ENCODE assay signal across 14 mouse cellular contexts in genomic region chr7:16489948-16490347, GRCm38 (mm10). TPM values are rescaled to one million over a fixed set of nuclear protein-coding genes. Genes with fewer than 3 reads are reported as not detected.
DNase-seq lines count a peak whose midpoint lies in the region; ATAC-seq and TF ChIP-seq lines count a peak whose summit lies in the region.
"Had no signal": no experiment of that assay in that cellular context is flagged by ENCODE, and none has a peak within 500 bp of the region (broad histone marks: within the 10 kb centered on the region; RNA-seq: fewer than 3 reads in every experiment).

No protein-coding gene starts in this region.

- H3K4me2 ChIP-seq in midbrain, postnatal 0 days (ENCODE audit: low read depth, low read length, poor library complexity, severe bottlenecking) = no peak overlapping the region
- H3K4me2 ChIP-seq: forebrain, embryonic 12.5 days; heart, embryonic 13.5 days; stomach, embryonic 15.5 days had no signal

- no peak for ATAC-seq in midbrain, postnatal 0 days (ENCODE audit: low FRiP score)

- peak; percentile 61 for TF ChIP-seq CTCF in gastrocnemius, adult 2 months (IDR thresholded peaks at IDR 0.05)
- peak; percentile 60 to 71 (median 71) for TF ChIP-seq CTCF in MEL (IDR thresholded peaks at IDR 0.05 in 2 of 3, conservative IDR thresholded peaks at IDR 0.05 in 1 of 3; ENCODE audit: control insufficient read depth in 1 of 3, insufficient read depth in 1 of 3, low read depth in 2 of 3, low read length in 3 of 3, poor library complexity in 1 of 3, severe bottlenecking in 1 of 3)
- no peak for TF ChIP-seq CTCF in midbrain, postnatal 0 days (IDR thresholded peaks at IDR 0.05)

- peak; percentile 51 for DNase-seq in gastrocnemius, adult 2 months
- no peak for DNase-seq in gastrocnemius, postnatal 25 days
- DNase-seq in layer of hippocampus, postnatal 10 days (ENCODE audit: low spot score in 2 of 2) = peak; percentile 38 to 63
- no peak for DNase-seq in layer of hippocampus, postnatal 14 days (ENCODE audit: low spot score in 2 of 2)
- DNase-seq in B cell, adult 2 months = peak; percentile 40 to 41
- DNase-seq in MEL (ENCODE audit: low read depth, low spot score) = peak; percentile 81
- no peak for DNase-seq in urinary bladder, postnatal 25 days (ENCODE audit: low spot score)
- no peak for DNase-seq in midbrain, postnatal 0 days (ENCODE audit: low spot score)

- H3K9me3 ChIP-seq in MEL (replicated peaks; ENCODE audit: insufficient read depth, low read length) = no peaks in the 10 kb centered on the region
- H3K9me3 ChIP-seq in midbrain, postnatal 0 days (ENCODE audit: low read length) = no peaks in the 10 kb centered on the region
- H3K9me3 ChIP-seq: embryonic facial prominence, embryonic 10.5 days; forebrain, embryonic 12.5 days; heart, embryonic 13.5 days; megakaryocyte, embryonic 14.5 days; stomach, embryonic 15.5 days had no signal

- TF ChIP-seq POLR2A in MEL (IDR thresholded peaks at IDR 0.05; ENCODE audit: control insufficient read depth in 1 of 2, insufficient read depth in 1 of 2, low read depth in 1 of 2, low read length in 2 of 2, poor library complexity in 1 of 2) = no peak

- TF ChIP-seq EP300 in MEL (IDR thresholded peaks at IDR 0.05; ENCODE audit: low read depth in 1 of 2, low read length in 2 of 2) = no peak

- WGBS in midbrain, postnatal 0 days = 82% methylated on average over 9 of the region's 9 CpGs

- H3K27ac ChIP-seq in gastrocnemius, adult 2 months = no peak overlapping the region
- no peak overlapping the region for H3K27ac ChIP-seq in MEL (ENCODE audit: control insufficient read depth, low read depth, low read length)
- H3K27ac ChIP-seq in midbrain, postnatal 0 days (ENCODE audit: low read depth, low read length) = no peak overlapping the region
- H3K27ac ChIP-seq: embryonic facial prominence, embryonic 10.5 days; forebrain, embryonic 12.5 days; heart, embryonic 13.5 days; stomach, embryonic 15.5 days had no signal

- peaks cover 0 to 6% of the 10 kb centered on the region in 2 experiments; a peak in 2 of 4 replicates for H3K36me3 ChIP-seq in MEL (ENCODE audit: control insufficient read depth in 1 of 2, insufficient read depth in 2 of 2, low read length in 2 of 2)
- no peaks in the 10 kb centered on the region for H3K36me3 ChIP-seq in midbrain, postnatal 0 days (ENCODE audit: insufficient read depth, low read length)
- H3K36me3 ChIP-seq: stomach, embryonic 15.5 days had no signal

- no peaks in the 10 kb centered on the region for H3K79me2 ChIP-seq in MEL (ENCODE audit: control insufficient read depth, insufficient read depth, low read length, poor library complexity)

- TF ChIP-seq RAD21 in MEL (IDR thresholded peaks at IDR 0.05; ENCODE audit: low read depth, low read length) = peak; percentile 49

- H3K27me3 ChIP-seq in MEL (ENCODE audit: control insufficient read depth in 1 of 2, insufficient read depth in 2 of 2, low read length in 2 of 2) = no peaks in the 10 kb centered on the region
- H3K27me3 ChIP-seq in midbrain, postnatal 0 days (ENCODE audit: insufficient read depth, low read length) = no peaks in the 10 kb centered on the region
- H3K27me3 ChIP-seq: heart, embryonic 13.5 days; stomach, embryonic 15.5 days had no signal

- intact Hi-C loops in gastrocnemius, adult 2 months (cut with DNase I) = loop anchor here (2.0 to 5.0 kb wide), 2 partner anchors 25 to 127 kb away; no protein-coding TSS in a partner anchor

- no peak overlapping the region for H3K9ac ChIP-seq in MEL (ENCODE audit: control insufficient read depth, low read depth, low read length, poor library complexity, severe bottlenecking)
- H3K9ac ChIP-seq in midbrain, postnatal 0 days (replicated peaks; ENCODE audit: low read length, poor library complexity, severe bottlenecking) = no peak overlapping the region
- H3K9ac ChIP-seq: forebrain, embryonic 12.5 days; heart, embryonic 13.5 days; stomach, embryonic 15.5 days had no signal

- H3K4me3 ChIP-seq in gastrocnemius, adult 2 months = no peak overlapping the region
- no peak overlapping the region for H3K4me3 ChIP-seq in MEL (ENCODE audit: control insufficient read depth in 1 of 2, insufficient read depth in 1 of 2, low read depth in 2 of 2, low read length in 2 of 2)
- H3K4me3 ChIP-seq in midbrain, postnatal 0 days (ENCODE audit: low read depth, low read length) = no peak overlapping the region
- H3K4me3 ChIP-seq: embryonic facial prominence, embryonic 10.5 days; forebrain, embryonic 12.5 days; heart, embryonic 13.5 days; megakaryocyte, embryonic 14.5 days; stomach, embryonic 15.5 days had no signal

- peaks cover 0 to 15% of the 10 kb centered on the region in 2 experiments; a peak in 2 of 4 replicates for H3K4me1 ChIP-seq in MEL (ENCODE audit: control insufficient read depth in 1 of 2, insufficient read depth in 2 of 2, low read length in 2 of 2)
- H3K4me1 ChIP-seq in midbrain, postnatal 0 days (ENCODE audit: insufficient read depth, low read length) = no peaks in the 10 kb centered on the region
- H3K4me1 ChIP-seq: forebrain, embryonic 12.5 days; heart, embryonic 13.5 days; stomach, embryonic 15.5 days had no signal

TF ChIP-seq in MEL, 35 proteins besides CTCF, POLR2A, EP300 and RAD21:
- TF ChIP-seq ZC3H11A (IDR thresholded peaks at IDR 0.05; ENCODE audit: low read depth, low read length) (peak; percentile 40; the same call in 1 of the 2 replicates), SMC3 (IDR thresholded peaks at IDR 0.05; ENCODE audit: low read depth, low read length) (peak; percentile 63), UBTF (IDR thresholded peaks at IDR 0.05; ENCODE audit: borderline replicate concordance, insufficient read depth, low read depth, low read length) (no peak)

RNA-seq across cellular contexts. Expression of gene Npas1, which starts 12.4 kb away (rescaled TPM):
- total RNA-seq in gastrocnemius, adult 2 months (2021) = not detected
- not detected for total RNA-seq in gastrocnemius, postnatal 25 days (2021)
- total RNA-seq in layer of hippocampus, postnatal 10 days (2021) = 10 to 100 TPM; 20.8 to 23.8 TPM
- total RNA-seq in layer of hippocampus, postnatal 14 days (2021) = 10 to 100 TPM; 19.7 to 23.6 TPM
- total RNA-seq in MEL (2012; rRNA removed) = 0.08 and 0.16 TPM in 2 replicates
- polyA plus RNA-seq in MEL (2012; ENCODE audit: insufficient read depth in 1 of 2, insufficient read length in 2 of 2, low read depth in 1 of 2, low replicate concordance in 2 of 2, missing spikeins in 1 of 2) = 1 to 10 TPM in 1 of 2 experiments, not detected in 1; 1.3 TPM
- total RNA-seq in midbrain, postnatal 0 days (2014; rRNA removed) = 9.4 and 11.1 TPM in 2 replicates
- 9.5 and 12.3 TPM in 2 replicates for polyA plus RNA-seq in midbrain, postnatal 0 days (2015; fragmentation: Nextera tagmentation; extraction: Ambion mirVana)
- total RNA-seq: liver, adult 2 months had no signal
- polyA plus RNA-seq: liver, adult 2 months had no signal

RNA-seq across cellular contexts. Expression of gene Tmem160, which starts 37.4 kb away (rescaled TPM):
- 10 to 100 TPM; 49.2 to 50.0 TPM for total RNA-seq in gastrocnemius, adult 2 months (2021)
- 10 to 100 TPM; 37.4 to 39.4 TPM for total RNA-seq in gastrocnemius, postnatal 25 days (2021)
- 100 to 1,000 TPM in 1 of 2 experiments, 10 to 100 TPM in 1; 86.4 to 103 TPM for total RNA-seq in layer of hippocampus, postnatal 10 days (2021)
- 10 to 100 TPM; 90.2 to 90.8 TPM for total RNA-seq in layer of hippocampus, postnatal 14 days (2021)
- total RNA-seq in MEL (2012; rRNA removed) = 90.1 and 90.8 TPM in 2 replicates
- 10 to 100 TPM in 1 of 2 experiments, not detected in 1; 73.3 TPM for polyA plus RNA-seq in MEL (2012; ENCODE audit: insufficient read depth in 1 of 2, insufficient read length in 2 of 2, low read depth in 1 of 2, low replicate concordance in 2 of 2, missing spikeins in 1 of 2)
- total RNA-seq in midbrain, postnatal 0 days (2014; rRNA removed) = 43.1 and 55.6 TPM in 2 replicates
- 105 and 108 TPM in 2 replicates for polyA plus RNA-seq in midbrain, postnatal 0 days (2015; fragmentation: Nextera tagmentation; extraction: Ambion mirVana)

Comparison
In these comparisons a context has a peak if more than half of its experiments do, and no peak if none do; other contexts are left out.
1. DNase-seq: peak in gastrocnemius, adult 2 months (single experiment), layer of hippocampus, postnatal 10 days (2 of 2), B cell, adult 2 months (2 of 2) and MEL (single experiment); none in gastrocnemius, postnatal 25 days (single experiment), layer of hippocampus, postnatal 14 days (0 of 2), urinary bladder, postnatal 25 days (single experiment) and midbrain, postnatal 0 days (single experiment).